Mouse (Mus musculus): ENCODE measurements around the gene Prpf4. TPM values are rescaled to one million over a fixed set of nuclear protein-coding genes. Genes with fewer than 3 reads are reported as not detected.

Gene Prpf4
- 10 to 100 TPM; 12.1 to 12.4 TPM for total RNA-seq (2021)

DNA sequence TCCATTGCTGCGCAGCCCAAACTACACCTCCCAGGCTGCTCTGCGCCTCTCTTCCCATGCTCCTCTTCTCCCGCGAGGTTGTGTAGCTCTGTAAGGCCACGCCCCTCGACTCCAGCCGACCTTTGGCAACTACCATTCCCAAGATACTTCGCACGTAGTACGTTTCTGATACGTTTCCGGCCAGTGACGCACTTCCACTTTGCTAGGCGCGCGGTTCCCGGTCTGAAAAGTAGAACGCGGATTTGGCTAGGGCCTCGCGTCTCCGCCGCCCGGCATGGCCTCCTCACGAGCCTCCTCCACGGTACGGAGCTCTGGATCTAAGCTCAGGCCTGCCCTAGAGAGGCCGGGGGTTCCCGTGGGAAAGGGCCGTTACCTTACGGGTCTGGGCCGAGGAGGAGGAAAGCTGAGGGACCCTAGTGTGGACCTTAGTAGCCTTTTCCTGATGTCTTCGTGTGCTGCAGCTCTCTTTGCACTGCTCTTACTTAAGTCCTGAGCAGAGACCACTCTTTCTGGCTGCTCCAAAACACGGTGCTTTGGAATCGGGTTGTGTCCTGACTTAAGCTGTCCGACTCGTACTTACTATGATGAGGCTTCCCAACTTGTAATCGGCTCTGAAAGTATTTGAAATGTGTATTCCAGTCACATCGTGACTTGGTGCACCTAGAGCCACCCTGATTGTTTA is at the start of gene Prpf4, which contains the start of gene Cdc26:
Prpf4 (plus strand) TSS at position 197 of the 682 bp plus-strand sequence.
Cdc26 (minus strand) TSS at position 42 of the 682 bp plus-strand sequence.
- DNase-seq (ENCODE audit: low spot score in 2 of 2), result peak; percentile 96 to 98
- intact Hi-C loops (cut with DNase I), result loop anchor here (2.0 to 5.0 kb wide), 3 partner anchors 48 to 201 kb away; partner anchors contain the start of genes Fkbp15, Hdhd3 and Slc31a1

DNA sequence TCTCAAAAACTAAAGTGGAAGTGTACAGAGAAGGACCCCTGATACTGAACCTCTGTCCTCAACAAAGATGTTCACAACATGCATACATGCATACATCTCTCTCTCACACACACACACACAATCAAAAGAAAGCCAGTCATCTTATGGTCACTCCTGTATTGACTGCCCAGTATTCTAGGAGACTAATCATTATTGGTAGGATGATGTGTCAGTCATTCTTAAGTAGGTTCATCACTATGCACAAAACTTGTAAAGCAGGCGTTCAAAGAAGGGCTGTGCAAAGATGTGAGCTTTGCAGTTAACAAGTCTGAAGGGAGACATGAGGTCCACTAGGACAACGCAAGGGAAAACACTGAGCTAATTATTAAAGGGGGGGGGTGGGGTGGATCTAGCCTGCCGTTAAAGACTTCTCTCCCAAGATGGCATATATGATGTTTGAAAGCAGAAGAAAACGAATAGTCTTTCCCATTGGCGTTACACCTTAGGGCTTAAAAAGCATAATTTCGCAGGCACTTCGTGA is 49.3 kb upstream of the Prpf4 start:
- intact Hi-C loops (cut with DNase I), result no loop called here
- no peak for DNase-seq (ENCODE audit: low spot score in 2 of 2)

DNA sequence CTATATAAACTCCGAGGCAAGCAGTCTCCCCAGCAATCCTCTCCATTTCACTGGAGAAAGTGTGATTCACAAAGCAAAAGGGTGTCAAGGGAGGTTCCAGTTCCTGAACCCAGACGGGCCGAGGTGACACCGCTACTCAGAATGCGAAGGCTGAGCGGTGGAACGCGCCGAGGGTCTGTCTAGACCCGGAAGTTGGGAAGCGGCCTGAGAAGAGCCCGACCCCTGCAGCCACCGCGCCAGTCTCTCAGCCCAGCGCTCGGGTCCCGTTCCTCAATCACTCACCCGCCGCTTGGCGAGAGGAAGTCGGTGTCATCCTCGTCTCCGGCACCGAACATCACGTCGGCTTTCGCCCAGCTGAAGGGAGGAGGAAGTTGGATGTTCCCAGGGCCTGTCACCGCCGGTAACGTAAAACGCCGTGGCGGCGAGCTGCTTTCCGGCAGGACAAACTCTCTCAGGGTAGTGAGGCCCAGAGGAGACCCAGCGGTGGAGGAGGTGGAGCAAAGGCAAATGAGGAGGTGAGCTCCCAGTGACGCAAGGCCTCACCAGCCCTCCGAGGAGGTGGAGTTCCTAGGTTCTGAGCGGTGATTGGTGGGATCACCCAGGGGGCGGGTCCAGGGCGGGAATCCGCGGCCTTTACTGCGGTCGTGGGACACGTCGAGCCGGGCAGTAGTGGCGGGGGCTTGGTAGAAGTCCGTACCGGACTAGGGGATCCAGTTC is 48.4 kb upstream of the Prpf4 start, which contains the start of the genes Fkbp15 and Slc31a1:
Fkbp15 (minus strand) TSS at position 461 of the 717 bp plus-strand sequence.
Slc31a1 (plus strand) TSS at position 640 of the 717 bp plus-strand sequence.
- peak; percentile 98 for DNase-seq (ENCODE audit: low spot score in 2 of 2)
- intact Hi-C loops (cut with DNase I), result loop anchor here (2.0 kb wide), 1 partner anchor 49 kb away; the partner anchor contains the start of genes Cdc26 and Prpf4

- intact Hi-C loops (cut with DNase I), result loop anchor here (2.0 kb wide), 1 partner anchor 48 kb away; the partner anchor contains the start of genes Cdc26 and Prpf4
- DNase-seq (ENCODE audit: low spot score in 2 of 2), result no peak
These were observed 47.7 kb upstream of the Prpf4 start for GRCm38 (mm10) chr4:62360805-62361455.

GRCm38 (mm10) chr4:62361571-62361970 is 47.0 kb upstream of the Prpf4 start:
- intact Hi-C loops (cut with DNase I), result loop anchor here (2.0 kb wide), 1 partner anchor 47 kb away; the partner anchor contains the start of genes Cdc26 and Prpf4
- DNase-seq (ENCODE audit: low spot score in 2 of 2), result no peak

DNA sequence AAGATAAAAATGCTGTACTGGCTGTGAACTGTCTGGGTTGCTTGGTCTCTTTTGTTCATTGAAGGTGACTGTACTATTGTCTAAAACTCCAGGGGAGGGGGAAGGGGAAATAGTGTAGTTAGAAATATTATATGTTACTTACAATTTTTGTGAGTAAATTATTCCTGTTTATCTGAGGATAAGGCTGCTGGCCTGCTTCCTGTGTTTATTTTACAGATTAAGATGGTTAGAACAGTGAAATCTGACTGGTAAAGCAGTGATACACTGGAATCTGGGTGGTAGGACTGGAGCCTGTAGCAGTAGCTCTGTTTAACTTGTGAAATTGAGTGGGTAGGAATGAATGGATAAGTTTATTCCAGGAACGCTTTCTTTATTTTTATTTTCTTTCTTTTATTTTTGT is 46.6 kb upstream of the Prpf4 start:
- DNase-seq (ENCODE audit: low spot score in 2 of 2), result no peak
- intact Hi-C loops (cut with DNase I), result loop anchor here (2.0 kb wide), 1 partner anchor 47 kb away; the partner anchor contains the start of genes Cdc26 and Prpf4

- DNase-seq (ENCODE audit: low spot score in 2 of 2), result no peak
- intact Hi-C loops (cut with DNase I), result no loop called here
These were observed 46.2 kb upstream of the Prpf4 start for GRCm38 (mm10) chr4:62362437-62362836.

DNA sequence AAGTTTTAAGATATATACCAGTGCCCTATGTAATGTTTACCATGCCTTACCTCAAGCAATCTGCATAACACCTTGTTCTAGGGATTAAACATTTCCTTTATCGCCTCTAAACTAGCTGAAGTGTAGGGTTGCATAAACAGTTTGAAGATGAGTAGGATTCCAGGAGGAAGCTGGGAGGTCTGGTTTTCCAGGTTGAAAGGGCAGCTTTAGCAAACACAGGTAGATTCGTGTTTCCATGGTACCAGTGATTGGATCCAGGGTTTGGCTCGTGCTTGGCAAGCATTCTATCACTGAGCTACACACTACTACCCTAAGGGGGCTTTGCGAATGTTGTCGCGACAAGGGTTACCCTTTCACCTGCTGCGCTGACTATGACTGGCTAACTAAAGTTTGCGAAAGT is 44.3 kb upstream of the Prpf4 start:
- intact Hi-C loops (cut with DNase I), result no loop called here
- DNase-seq (ENCODE audit: low spot score in 2 of 2), result no peak

DNA sequence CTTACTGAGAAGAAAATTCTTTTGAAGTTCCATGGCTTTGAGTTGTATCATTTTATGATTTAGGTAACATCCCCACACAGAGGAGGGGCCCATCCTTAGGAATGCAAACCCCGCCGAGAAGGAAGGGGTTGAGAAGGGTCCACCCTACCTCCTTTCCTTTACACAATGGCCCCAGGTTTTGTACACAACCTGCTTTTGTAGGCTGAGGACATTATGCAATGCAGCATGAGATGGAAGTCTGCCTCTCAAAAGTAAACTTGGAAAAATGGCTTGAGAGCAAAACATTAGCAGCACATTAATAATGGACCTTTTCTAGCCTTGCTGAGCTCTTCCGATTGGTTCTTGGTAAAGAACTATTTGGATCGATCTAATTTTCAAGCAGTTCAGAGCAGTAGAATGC is 42.3 kb upstream of the Prpf4 start:
- no peak for DNase-seq (ENCODE audit: low spot score in 2 of 2)
- intact Hi-C loops (cut with DNase I), result no loop called here

DNA sequence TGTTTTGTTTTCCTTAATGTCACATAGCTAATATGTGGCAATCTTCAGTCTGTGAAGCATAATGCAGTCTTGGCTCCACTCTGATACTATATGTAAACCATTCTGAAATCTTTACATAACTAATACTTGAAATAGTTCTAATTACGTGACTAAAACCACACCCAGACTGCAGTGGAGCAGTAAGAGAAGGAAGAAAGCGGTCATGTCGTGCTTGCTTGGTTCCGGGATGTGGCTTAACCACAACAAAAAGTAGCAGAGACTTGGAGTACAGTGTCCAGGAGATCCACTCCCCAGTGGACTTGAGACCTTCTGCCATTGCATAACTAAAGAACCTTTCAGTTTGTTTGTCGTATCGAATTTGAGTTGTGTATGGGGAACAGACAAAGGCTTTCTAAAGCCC is 41.0 kb upstream of the Prpf4 start:
- intact Hi-C loops (cut with DNase I), result no loop called here
- no peak for DNase-seq (ENCODE audit: low spot score in 2 of 2)

GRCm38 (mm10) chr4:62369091-62369490 is 39.5 kb upstream of the Prpf4 start:
- intact Hi-C loops (cut with DNase I), result no loop called here
- no peak for DNase-seq (ENCODE audit: low spot score in 2 of 2)

DNA sequence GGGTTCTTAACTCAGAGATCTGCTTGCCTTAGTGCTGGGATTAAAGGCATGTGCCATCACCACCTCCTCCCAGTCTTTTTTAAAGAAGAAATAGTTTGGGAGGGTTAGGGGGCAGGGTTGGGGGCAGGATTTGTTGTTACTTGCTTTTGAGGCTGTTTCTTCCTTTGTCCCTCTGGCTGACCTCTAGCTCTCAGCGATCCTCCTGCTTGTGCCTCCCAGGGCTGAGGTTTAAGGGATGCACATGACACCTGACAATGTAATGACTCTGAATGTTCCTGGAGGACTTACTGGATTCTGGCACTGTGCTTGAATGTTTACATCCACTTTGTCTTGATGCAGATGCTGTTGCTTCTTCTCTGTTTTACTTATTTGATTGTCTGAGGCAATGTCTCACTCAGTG is 36.2 kb upstream of the Prpf4 start:
- intact Hi-C loops (cut with DNase I), result no loop called here
- DNase-seq (ENCODE audit: low spot score in 2 of 2), result no peak

- no peak for DNase-seq (ENCODE audit: low spot score in 2 of 2)
- intact Hi-C loops (cut with DNase I), result no loop called here
These were observed 35.6 kb upstream of the Prpf4 start for GRCm38 (mm10) chr4:62372818-62373520.

DNA sequence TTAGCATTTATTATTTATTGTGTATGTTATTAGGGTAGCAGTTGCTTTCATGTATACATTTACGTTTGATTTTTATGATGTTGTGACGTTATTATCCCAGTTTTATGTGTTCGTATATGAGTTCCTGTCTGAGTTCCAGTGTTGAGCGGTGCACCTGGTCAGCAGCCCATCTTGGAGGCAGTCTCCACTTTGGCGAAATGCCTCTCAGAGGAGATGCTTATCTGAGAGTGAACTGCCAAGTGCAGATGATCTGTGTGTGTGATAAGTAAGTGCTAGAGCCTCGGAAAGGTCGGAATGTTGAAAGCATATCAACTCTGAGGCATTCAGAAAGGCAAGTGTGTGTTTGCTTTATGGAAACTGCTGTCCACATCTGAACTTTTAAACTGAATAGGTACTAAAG is 34.9 kb upstream of the Prpf4 start:
- intact Hi-C loops (cut with DNase I), result no loop called here
- no peak for DNase-seq (ENCODE audit: low spot score in 2 of 2)

DNA sequence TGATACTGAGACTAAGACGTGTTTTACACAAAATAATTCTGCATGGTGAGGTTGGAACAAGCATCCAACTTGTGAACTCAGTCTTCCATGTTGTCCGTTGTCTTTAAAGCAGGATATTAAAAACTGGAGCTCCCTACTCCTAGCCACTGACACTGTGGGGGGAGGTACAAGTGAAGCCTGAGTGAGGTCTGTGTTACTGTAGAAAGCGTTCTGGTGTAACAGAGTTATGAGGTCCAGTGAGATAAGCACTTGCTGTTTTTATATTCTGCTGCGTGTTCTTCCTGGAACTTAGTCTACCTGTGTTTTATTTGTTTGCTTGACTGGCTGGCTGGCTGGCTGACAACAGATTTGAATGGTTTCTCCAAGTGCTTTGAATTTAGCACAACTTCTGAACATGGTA is 34.3 kb upstream of the Prpf4 start:
- DNase-seq (ENCODE audit: low spot score in 2 of 2), result no peak
- intact Hi-C loops (cut with DNase I), result no loop called here

DNA sequence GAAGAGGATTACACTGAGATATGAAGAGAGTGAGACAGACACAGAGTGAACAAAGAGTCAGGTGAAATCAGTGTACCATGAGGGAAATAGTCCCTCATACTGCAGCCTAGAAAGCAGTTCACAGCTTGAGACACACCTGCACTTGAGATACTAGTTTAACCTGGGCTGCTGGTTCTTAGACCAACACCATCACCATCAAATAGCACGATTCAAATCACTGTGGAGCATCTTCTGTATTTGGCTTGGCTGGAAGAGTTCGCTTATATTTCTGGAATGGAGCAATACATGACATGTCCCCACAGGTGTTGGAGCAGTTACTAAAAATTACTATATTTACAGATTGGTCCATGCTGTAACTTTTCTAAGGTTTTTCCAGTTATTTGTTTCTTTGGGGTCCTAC is 32.5 kb upstream of the Prpf4 start:
- intact Hi-C loops (cut with DNase I), result no loop called here
- DNase-seq (ENCODE audit: low spot score in 2 of 2), result no peak

GRCm38 (mm10) chr4:62379724-62380381 is 28.7 kb upstream of the Prpf4 start:
- no peak for DNase-seq (ENCODE audit: low spot score in 2 of 2)
- intact Hi-C loops (cut with DNase I), result no loop called here

GRCm38 (mm10) chr4:62383207-62383606 is 25.4 kb upstream of the Prpf4 start:
- intact Hi-C loops (cut with DNase I), result no loop called here
- no peak for DNase-seq (ENCODE audit: low spot score in 2 of 2)

GRCm38 (mm10) chr4:62383752-62384151 is 24.8 kb upstream of the Prpf4 start:
- intact Hi-C loops (cut with DNase I), result no loop called here
- no peak for DNase-seq (ENCODE audit: low spot score in 2 of 2)
